ENCODE assay signal across 10 mouse cellular contexts in the genomic region with DNA sequence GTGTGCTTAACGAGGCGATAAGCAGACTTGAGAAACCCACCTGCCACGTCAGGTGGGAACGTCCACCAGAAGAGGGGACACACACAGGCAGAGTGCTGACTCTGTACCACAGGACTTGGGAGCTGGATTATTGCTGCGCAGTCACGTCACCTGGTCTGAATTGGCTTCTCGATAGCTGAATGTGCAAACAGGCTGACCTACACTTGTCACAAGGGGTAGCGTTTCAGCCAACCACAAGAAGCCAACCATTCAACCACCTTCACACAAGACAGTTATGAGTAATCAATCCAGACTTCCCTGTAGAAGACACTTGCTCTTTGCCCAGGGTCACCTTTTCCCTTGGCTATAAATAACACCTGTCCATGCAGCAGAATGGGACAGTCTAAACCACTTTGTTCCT. TPM values are rescaled to one million over a fixed set of nuclear protein-coding genes. Genes with fewer than 3 reads are reported as not detected.
DNase-seq lines count a peak whose midpoint lies in the region; ATAC-seq and TF ChIP-seq lines count a peak whose summit lies in the region.
"Had no signal": no experiment of that assay in that cellular context is flagged by ENCODE, and none has a peak within 500 bp of the region (broad histone marks: within the 10 kb centered on the region; RNA-seq: fewer than 3 reads in every experiment).

No protein-coding gene starts in this region.

- DNase-seq in layer of hippocampus, adult 2 months (ENCODE audit: low spot score in 2 of 2): no peak
- DNase-seq in layer of hippocampus, postnatal 10 days (ENCODE audit: low spot score in 2 of 2): no peak
- peak; percentile 61 for DNase-seq in skeletal muscle tissue, adult 2 months (ENCODE audit: low read depth, low spot score)
- DNase-seq in cerebellum, adult 2 months: no peak
- no peak for DNase-seq in forebrain, embryonic 14.5 days (ENCODE audit: low spot score)
- DNase-seq: adrenal gland, postnatal 10 days; lung, embryonic 14.5 days; thymus, adult 2 months had no signal

- no peak overlapping the region for H3K4me3 ChIP-seq in layer of hippocampus, adult 2 months
- H3K4me3 ChIP-seq in heart, embryonic 11.5 days (ENCODE audit: low read depth, low read length): no peak overlapping the region
- no peak overlapping the region for H3K4me3 ChIP-seq in intestine, embryonic 16.5 days (ENCODE audit: low read length)
- H3K4me3 ChIP-seq in cerebellum, adult 2 months (replicated peaks; ENCODE audit: insufficient read depth, low read depth, low read length): no peak overlapping the region
- no peak overlapping the region for H3K4me3 ChIP-seq in forebrain, embryonic 14.5 days (ENCODE audit: low read depth, low read length)

- peak overlapping the region; percentile 10; the same call in 1 of the 2 replicates for H3K27ac ChIP-seq in layer of hippocampus, adult 2 months
- H3K27ac ChIP-seq in heart, embryonic 11.5 days (ENCODE audit: low read depth, low read length): peak overlapping the region; percentile 42; the same call in 1 of the 2 replicates
- H3K27ac ChIP-seq in intestine, embryonic 16.5 days (ENCODE audit: low read length): no peak overlapping the region
- no peak overlapping the region for H3K27ac ChIP-seq in cerebellum, adult 2 months (ENCODE audit: insufficient read depth, low read length)
- no peak overlapping the region for H3K27ac ChIP-seq in forebrain, embryonic 14.5 days (ENCODE audit: low read depth, low read length)

- H3K27me3 ChIP-seq in heart, embryonic 11.5 days (ENCODE audit: control insufficient read depth, insufficient read depth, low read length): no peaks in the 10 kb centered on the region
- H3K27me3 ChIP-seq in intestine, embryonic 16.5 days (replicated peaks; ENCODE audit: control insufficient read depth, insufficient read depth, low read length): no peaks in the 10 kb centered on the region
- no peaks in the 10 kb centered on the region for H3K27me3 ChIP-seq in cerebellum, adult 2 months (ENCODE audit: control insufficient read depth, insufficient read depth, low read length)
- no peaks in the 10 kb centered on the region for H3K27me3 ChIP-seq in forebrain, embryonic 14.5 days (replicated peaks; ENCODE audit: control insufficient read depth, insufficient read depth, low read length)

- no peak for TF ChIP-seq CTCF in layer of hippocampus, adult 2 months (conservative IDR thresholded peaks at IDR 0.05)
- TF ChIP-seq CTCF in cerebellum, adult 2 months (IDR thresholded peaks at IDR 0.05; ENCODE audit: borderline replicate concordance, insufficient read depth, low read depth, low read length): no peak

- H3K36me3 ChIP-seq in heart, embryonic 11.5 days (ENCODE audit: control insufficient read depth, insufficient read depth, low read length): no peaks in the 10 kb centered on the region
- no peaks in the 10 kb centered on the region for H3K36me3 ChIP-seq in intestine, embryonic 16.5 days (ENCODE audit: control insufficient read depth, insufficient read depth, low read length)
- no peaks in the 10 kb centered on the region for H3K36me3 ChIP-seq in forebrain, embryonic 14.5 days (ENCODE audit: control insufficient read depth, insufficient read depth, low read length)

- no peak for TF ChIP-seq POLR2A in cerebellum, adult 2 months (IDR thresholded peaks at IDR 0.05; ENCODE audit: borderline replicate concordance, insufficient read depth, low read length)

- no peak overlapping the region for H3K4me2 ChIP-seq in heart, embryonic 11.5 days
- H3K4me2 ChIP-seq in intestine, embryonic 16.5 days (ENCODE audit: low read depth, low read length): no peak overlapping the region
- no peak overlapping the region for H3K4me2 ChIP-seq in forebrain, embryonic 14.5 days (ENCODE audit: low read length)
- H3K4me2 ChIP-seq: lung, embryonic 14.5 days had no signal

- ATAC-seq in heart, embryonic 11.5 days (replicated peaks; ENCODE audit: insufficient number of reproducible peaks, low FRiP score, low TSS enrichment): no peak
- peak; percentile 50 for ATAC-seq in intestine, embryonic 16.5 days
- no peak for ATAC-seq in forebrain, embryonic 14.5 days

- peaks cover 10% of the 10 kb centered on the region for H3K4me1 ChIP-seq in heart, embryonic 11.5 days (ENCODE audit: control insufficient read depth, insufficient read depth, low read length)
- H3K4me1 ChIP-seq in intestine, embryonic 16.5 days (ENCODE audit: control insufficient read depth, insufficient read depth, low read length): no peaks in the 10 kb centered on the region
- peaks cover 3% of the 10 kb centered on the region; the same call in 1 of the 2 replicates for H3K4me1 ChIP-seq in cerebellum, adult 2 months (ENCODE audit: control insufficient read depth, insufficient read depth, low read length)
- H3K4me1 ChIP-seq in forebrain, embryonic 14.5 days (ENCODE audit: control insufficient read depth, insufficient read depth, low read length): peaks cover 5% of the 10 kb centered on the region

- H3K9me3 ChIP-seq in heart, embryonic 11.5 days (replicated peaks; ENCODE audit: control insufficient read depth, low read length): no peaks in the 10 kb centered on the region
- no peaks in the 10 kb centered on the region for H3K9me3 ChIP-seq in intestine, embryonic 16.5 days (ENCODE audit: control insufficient read depth, low read length)
- no peaks in the 10 kb centered on the region for H3K9me3 ChIP-seq in forebrain, embryonic 14.5 days (replicated peaks; ENCODE audit: control insufficient read depth, low read length)

- H3K9ac ChIP-seq in heart, embryonic 11.5 days (ENCODE audit: low read depth, low read length): no peak overlapping the region
- H3K9ac ChIP-seq in intestine, embryonic 16.5 days (ENCODE audit: low read depth, low read length): no peak overlapping the region
- no peak overlapping the region for H3K9ac ChIP-seq in forebrain, embryonic 14.5 days (ENCODE audit: low read length)
- H3K9ac ChIP-seq: lung, embryonic 14.5 days had no signal

- 76% methylated on average over 8 of the region's 8 CpGs for WGBS in heart, embryonic 11.5 days (ENCODE audit: insufficient replicate concordance)
- 76% methylated on average over 8 of the region's 8 CpGs for WGBS in intestine, embryonic 16.5 days
- 86% methylated on average over 8 of the region's 8 CpGs for WGBS in cerebellum, adult 2 months
- 71% methylated on average over 8 of the region's 8 CpGs for WGBS in forebrain, embryonic 14.5 days

RNA-seq across cellular contexts. Expression of a gene that starts 56.6 kb away (rescaled TPM):
- 10 to 100 TPM; 17.1 to 27.7 TPM for total RNA-seq in layer of hippocampus, adult 2 months (2021)
- total RNA-seq in layer of hippocampus, postnatal 10 days (2021): 10 to 100 TPM; 29.8 to 30.3 TPM
- 163 and 234 TPM in 2 replicates for polyA plus RNA-seq in heart, embryonic 11.5 days (2014; fragmentation: Nextera tagmentation; extraction: Ambion mirVana)
- 3.7 and 4.4 TPM in 2 replicates for polyA plus RNA-seq in intestine, embryonic 16.5 days (2015; fragmentation: Nextera tagmentation; extraction: Ambion mirVana)
- 9.4 and 9.7 TPM in 2 replicates for polyA plus RNA-seq in cerebellum, adult 2 months (2012; rRNA removed)
- polyA plus RNA-seq in forebrain, embryonic 14.5 days (2014; fragmentation: Nextera tagmentation; extraction: Ambion mirVana): 4.3 and 5.1 TPM in 2 replicates

Comparison
In these comparisons a context has a peak if more than half of its experiments do, and no peak if none do; other contexts are left out.
1. H3K27ac ChIP-seq: peak in layer of hippocampus, adult 2 months (single experiment) and heart, embryonic 11.5 days (single experiment); none in intestine, embryonic 16.5 days (single experiment), cerebellum, adult 2 months (single experiment) and forebrain, embryonic 14.5 days (single experiment).
2. RNA of a gene that starts 56.6 kb away (polyA plus RNA-seq): 163 to 234 TPM in heart, embryonic 11.5 days; 9.4 to 9.7 TPM in cerebellum, adult 2 months, 4.3 to 5.1 TPM in forebrain, embryonic 14.5 days and 3.7 to 4.4 TPM in intestine, embryonic 16.5 days; every median in the first group is over 10 times any median in the second.